Mouse (Mus musculus) urinary bladder, postnatal 36 days (tissue): Measurements from ENCODE around the gene Gpx8.

Experiments used
- DNase-seq, 2 experiments: peaks; one replicate each; pipeline ENCODE4 v3.0.0; 2022; ENCODE audit warnings: low spot score in 2 of 2, mixed read lengths in 1 of 2

Gene Gpx8

GRCm38 (mm10) chr13:113046211-113046883 lies at the start of gene Gpx8:
Gene Gpx8 (minus strand): TSS chr13:113046410.
- peak; percentile 53 to 63 for DNase-seq

- DNase-seq, result no peak
Observed at GRCm38 (mm10) chr13:113094618-113095017, 48.4 kb upstream of the Gpx8 start.

GRCm38 (mm10) chr13:113090489-113090888 lies 44.3 kb upstream of the Gpx8 start:
- no peak for DNase-seq

GRCm38 (mm10) chr13:113087226-113088017 lies 41.2 kb upstream of the Gpx8 start:
- DNase-seq, result no peak

GRCm38 (mm10) chr13:113084732-113085131 lies 38.5 kb upstream of the Gpx8 start:
- no peak for DNase-seq

GRCm38 (mm10) chr13:113082101-113082500 lies 35.9 kb upstream of the Gpx8 start:
- DNase-seq, result no peak

- DNase-seq, result no peak
Observed at GRCm38 (mm10) chr13:113079021-113079420, 32.8 kb upstream of the Gpx8 start.

GRCm38 (mm10) chr13:113064542-113064941 lies 18.3 kb upstream of the Gpx8 start:
- no peak for DNase-seq

GRCm38 (mm10) chr13:113061746-113062145 lies 15.5 kb upstream of the Gpx8 start:
- DNase-seq, result no peak

- DNase-seq, result no peak
Observed at GRCm38 (mm10) chr13:113055826-113056225, 9.6 kb upstream of the Gpx8 start.

- DNase-seq, result no peak
Observed at GRCm38 (mm10) chr13:113054230-113054629, 8.0 kb upstream of the Gpx8 start.

GRCm38 (mm10) chr13:113047647-113048046 lies 1.4 kb upstream of the Gpx8 start:
- DNase-seq, result no peak

GRCm38 (mm10) chr13:113047018-113047417 lies 808 bp upstream of the Gpx8 start:
- DNase-seq, result no peak

GRCm38 (mm10) chr13:113045458-113046110 lies 626 bp downstream of the Gpx8 start:
- no peak for DNase-seq

GRCm38 (mm10) chr13:113044876-113045275 lies 1.3 kb downstream of the Gpx8 start:
- DNase-seq, result no peak

- peak; percentile 60 to 67 for DNase-seq
Observed at GRCm38 (mm10) chr13:113035852-113036251, 10.4 kb downstream of the Gpx8 start.

- DNase-seq, result peak; percentile 25 to 52
Observed at GRCm38 (mm10) chr13:113034950-113035421, 11.2 kb downstream of the Gpx8 start, which contains the start of gene Cdc20b. Gene Cdc20b (plus strand): TSS chr13:113035111.

- no peak for DNase-seq
Observed at GRCm38 (mm10) chr13:113034271-113034886, 11.8 kb downstream of the Gpx8 start.

GRCm38 (mm10) chr13:113032831-113033230 lies 13.4 kb downstream of the Gpx8 start:
- DNase-seq, result no peak

GRCm38 (mm10) chr13:113031792-113032571 lies 14.2 kb downstream of the Gpx8 start:
- no peak for DNase-seq

- no peak for DNase-seq
Observed at GRCm38 (mm10) chr13:113031351-113031750, 14.9 kb downstream of the Gpx8 start.
